Mouse (Mus musculus): ENCODE data around the gene Srrt. TPM values are rescaled to one million over a fixed set of nuclear protein-coding genes. Genes with fewer than 3 reads are reported as not detected.

Srrt gene
- polyA plus RNA-seq, 1 experiment from 2014 or later: 69.9 TPM

DNA sequence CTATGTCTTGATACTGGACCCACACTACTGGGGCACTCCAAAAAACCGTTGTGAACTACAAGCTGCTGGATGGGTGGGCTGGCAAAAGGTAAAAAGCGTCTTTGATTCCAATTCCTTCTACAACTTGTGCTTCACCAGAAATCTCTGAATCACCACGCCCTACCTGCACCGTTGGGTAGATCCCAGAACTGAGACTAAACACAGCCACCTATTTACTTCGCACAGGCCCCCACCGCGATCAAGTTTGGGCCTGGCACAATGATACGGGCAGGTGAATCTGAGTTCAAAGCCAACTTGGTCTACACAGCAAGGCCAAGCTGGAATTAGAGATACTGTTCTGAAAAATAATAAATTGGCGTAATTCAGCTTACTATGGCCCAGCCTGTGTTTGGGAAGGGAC, 12.2 kb downstream of the Srrt start:
- WGBS: 79% methylated on average over 9 of the region's 9 CpGs
- Histone ChIP-seq H3K36me3 (ENCODE audit: control insufficient read depth, insufficient read depth, low read length) (peaks cover 54% of the 10 kb centered on the region), H3K27me3 (ENCODE audit: control insufficient read depth, insufficient read depth, low read length) (peaks cover 17% of the 10 kb centered on the region), H3K9ac (ENCODE audit: low read length) (peak overlapping the region; percentile 87), H3K27ac (replicated peaks in 1 of 2; ENCODE audit: control insufficient read depth in 1 of 2, insufficient read depth in 1 of 2, low read depth in 2 of 2, low read length in 2 of 2) (peak overlapping the region in 1 of 2 experiments; percentile 94; a peak in 2 of 4 replicates), H3K4me3 (ENCODE audit: control insufficient read depth in 1 of 2, insufficient read depth in 1 of 2, low read depth in 1 of 2, low read length in 2 of 2) (peak overlapping the region; percentile 51 to 58; a peak in 3 of 4 replicates), H3K9me3 (ENCODE audit: control insufficient read depth, low read length) (no peaks in the 10 kb centered on the region), H3K4me2 (ENCODE audit: low read length) (peak overlapping the region; percentile 99), H3K4me1 (ENCODE audit: control insufficient read depth in 2 of 2, insufficient read depth in 2 of 2, low read length in 2 of 2) (peaks cover 5 to 16% of the 10 kb centered on the region in 2 experiments; a peak in 1 of 4 replicates)
- no peak for ATAC-seq (ENCODE audit: insufficient number of reproducible peaks, insufficient read depth, low FRiP score, low read depth)

DNA sequence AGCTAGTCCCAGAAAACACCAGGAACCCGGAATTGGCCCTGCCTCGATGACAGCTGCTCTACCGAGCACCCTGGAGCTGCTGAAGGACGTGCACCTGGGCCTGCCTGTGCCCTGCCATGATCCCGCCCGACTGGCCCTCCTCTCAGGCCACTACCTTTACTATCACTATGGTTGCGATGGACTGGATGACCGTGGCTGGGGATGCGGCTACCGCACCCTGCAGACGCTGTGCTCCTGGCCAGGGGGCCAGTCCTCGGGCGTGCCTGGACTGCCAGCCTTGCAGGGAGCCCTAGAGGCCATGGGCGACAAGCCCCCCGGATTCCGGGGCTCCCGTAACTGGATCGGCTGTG, 12.8 kb downstream of the Srrt start:
- peaks cover 48% of the 10 kb centered on the region for H3K36me3 ChIP-seq (ENCODE audit: control insufficient read depth, insufficient read depth, low read length)
- H3K4me3 ChIP-seq (ENCODE audit: control insufficient read depth in 1 of 2, insufficient read depth in 1 of 2, low read depth in 1 of 2, low read length in 2 of 2): peak overlapping the region; percentile 51 to 58
- peaks cover 5 to 21% of the 10 kb centered on the region in 2 experiments; a peak in 2 of 4 replicates for H3K4me1 ChIP-seq (ENCODE audit: control insufficient read depth in 2 of 2, insufficient read depth in 2 of 2, low read length in 2 of 2)
- 8% methylated on average over 18 of the region's 18 CpGs for WGBS
- peak overlapping the region; percentile 69 to 94 for H3K27ac ChIP-seq (replicated peaks in 1 of 2; ENCODE audit: control insufficient read depth in 1 of 2, insufficient read depth in 1 of 2, low read depth in 2 of 2, low read length in 2 of 2)
- H3K9ac ChIP-seq (ENCODE audit: low read length): peak overlapping the region; percentile 87
- peak; percentile 11 for ATAC-seq (ENCODE audit: insufficient number of reproducible peaks, insufficient read depth, low FRiP score, low read depth)
- H3K27me3 ChIP-seq (ENCODE audit: control insufficient read depth, insufficient read depth, low read length): peaks cover 22% of the 10 kb centered on the region
- peak overlapping the region; percentile 99 for H3K4me2 ChIP-seq (ENCODE audit: low read length)
- no peaks in the 10 kb centered on the region for H3K9me3 ChIP-seq (ENCODE audit: control insufficient read depth, low read length)

DNA sequence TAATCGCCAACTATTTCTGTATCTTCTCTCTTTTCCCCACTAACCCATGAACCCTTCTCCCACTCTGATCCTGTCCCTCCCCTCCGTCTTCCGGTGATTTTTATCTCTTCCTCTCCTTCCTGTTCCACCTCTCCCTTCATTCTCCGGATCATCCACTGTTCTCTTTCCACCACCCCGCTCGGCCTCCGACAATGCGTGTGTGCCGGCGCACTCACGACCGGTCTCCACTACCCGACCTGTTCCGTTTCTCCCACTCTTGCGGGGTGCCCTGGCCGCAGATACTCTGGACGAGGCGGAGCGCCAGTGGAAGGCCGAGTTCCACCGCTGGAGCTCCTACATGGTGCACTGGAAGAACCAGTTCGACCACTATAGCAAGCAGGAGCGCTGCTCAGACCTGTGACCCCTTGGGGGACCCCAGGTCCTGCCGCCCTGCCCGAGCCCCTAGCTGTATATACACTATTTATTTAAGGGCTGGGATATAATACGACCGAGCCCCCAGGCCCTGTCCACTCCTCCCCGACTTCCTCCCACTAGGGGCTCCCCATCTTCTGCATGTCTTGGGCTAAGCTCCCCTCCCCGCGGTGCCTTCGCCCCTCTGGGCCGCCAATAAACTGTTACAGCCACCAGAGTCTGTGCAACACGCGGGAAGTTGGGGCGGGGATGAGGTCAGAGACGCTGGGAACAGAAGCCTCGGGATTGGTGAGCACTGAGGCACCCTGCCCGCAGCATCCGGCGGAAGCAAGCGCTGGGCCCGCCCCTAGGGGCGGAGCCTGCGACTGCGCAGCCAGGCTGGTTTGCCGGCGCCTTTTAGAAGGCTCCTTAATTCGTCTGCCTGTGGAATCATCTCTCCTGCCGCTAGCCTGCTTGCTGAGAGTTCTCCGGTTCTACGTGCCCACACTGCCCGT, 13.4 kb downstream of the Srrt start, which contains the start of gene Ufsp1:
Gene Ufsp1 (plus strand): TSS at position 791 of the 905 bp plus-strand sequence.
- peak within 1 kb of the TSS; percentile 99 for H3K4me2 ChIP-seq (ENCODE audit: low read length)
- under 1% methylated on average over 52 of the region's 52 CpGs for WGBS
- peaks cover 42% of the 10 kb centered on the region for H3K36me3 ChIP-seq (ENCODE audit: control insufficient read depth, insufficient read depth, low read length)

DNA sequence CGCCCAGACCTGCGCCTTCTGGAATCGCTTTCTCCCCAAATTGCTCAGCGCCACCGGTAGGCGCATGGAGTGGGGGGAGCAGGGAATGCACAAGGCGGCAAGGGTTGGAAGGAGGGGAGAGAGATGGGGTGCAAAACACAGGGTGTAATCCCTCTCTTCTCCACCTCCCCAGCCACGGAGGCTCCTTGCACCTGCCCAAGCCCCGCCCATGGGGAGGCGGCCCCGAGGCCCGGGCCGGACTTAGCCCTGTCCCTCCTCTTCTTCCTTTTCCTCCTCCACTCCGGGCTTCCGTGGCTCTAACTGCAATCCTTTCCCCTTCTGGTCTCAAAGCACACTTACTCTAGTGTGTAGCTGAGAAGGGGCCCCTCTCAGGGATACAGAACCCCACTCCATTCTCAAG, 14.2 kb downstream of the Srrt start:
- peaks cover 12 to 35% of the 10 kb centered on the region in 2 experiments for H3K4me1 ChIP-seq (ENCODE audit: control insufficient read depth in 2 of 2, insufficient read depth in 2 of 2, low read length in 2 of 2)

More for the DNA sequence above, 13.4 kb downstream of the Srrt start, which contains the start of gene Ufsp1:
- H3K9ac ChIP-seq (ENCODE audit: low read length): peak within 1 kb of the TSS; percentile 87
- ATAC-seq (ENCODE audit: insufficient number of reproducible peaks, insufficient read depth, low FRiP score, low read depth): peak; percentile 91
- no peaks in the 10 kb centered on the region for H3K9me3 ChIP-seq (ENCODE audit: control insufficient read depth, low read length)
- H3K4me3 ChIP-seq (ENCODE audit: control insufficient read depth in 1 of 2, insufficient read depth in 1 of 2, low read depth in 1 of 2, low read length in 2 of 2): peak within 1 kb of the TSS; percentile 58 to 72
- H3K4me1 ChIP-seq (ENCODE audit: control insufficient read depth in 2 of 2, insufficient read depth in 2 of 2, low read length in 2 of 2): peaks cover 9 to 27% of the 10 kb centered on the region in 2 experiments
- peak within 1 kb of the TSS; percentile 93 to 94 for H3K27ac ChIP-seq (replicated peaks in 1 of 2; ENCODE audit: control insufficient read depth in 1 of 2, insufficient read depth in 1 of 2, low read depth in 2 of 2, low read length in 2 of 2)
- H3K27me3 ChIP-seq (ENCODE audit: control insufficient read depth, insufficient read depth, low read length): peaks cover 27% of the 10 kb centered on the region

DNA sequence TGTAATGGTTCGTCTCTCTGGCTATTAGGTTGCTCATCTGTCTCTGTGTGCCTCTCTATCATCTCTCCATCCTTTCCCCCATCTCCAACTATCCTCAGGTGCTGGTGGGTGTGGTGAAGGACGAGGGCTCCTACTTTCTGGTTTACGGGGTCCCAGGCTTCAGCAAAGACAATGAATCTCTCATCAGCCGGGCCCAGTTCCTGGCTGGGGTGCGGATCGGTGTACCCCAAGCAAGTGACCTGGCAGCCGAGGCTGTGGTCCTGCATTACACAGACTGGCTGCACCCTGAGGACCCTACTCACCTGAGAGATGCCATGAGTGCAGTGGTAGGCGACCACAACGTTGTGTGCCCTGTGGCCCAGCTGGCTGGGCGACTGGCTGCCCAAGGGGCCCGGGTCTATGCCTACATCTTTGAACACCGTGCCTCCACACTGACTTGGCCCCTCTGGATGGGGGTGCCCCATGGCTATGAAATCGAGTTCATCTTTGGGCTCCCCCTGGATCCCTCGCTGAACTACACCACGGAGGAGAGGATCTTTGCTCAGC, 16.0 kb downstream of the Srrt start:
- WGBS: 70% methylated on average over 15 of the region's 15 CpGs
- Histone ChIP-seq H3K9ac (ENCODE audit: low read length) (no peak overlapping the region), H3K36me3 (ENCODE audit: control insufficient read depth, insufficient read depth, low read length) (peaks cover 16% of the 10 kb centered on the region), H3K4me2 (ENCODE audit: low read length) (no peak overlapping the region), H3K4me3 (ENCODE audit: control insufficient read depth in 1 of 2, insufficient read depth in 1 of 2, low read depth in 1 of 2, low read length in 2 of 2) (no peak overlapping the region), H3K27ac (replicated peaks in 1 of 2; ENCODE audit: control insufficient read depth in 1 of 2, insufficient read depth in 1 of 2, low read depth in 2 of 2, low read length in 2 of 2) (no peak overlapping the region), H3K9me3 (ENCODE audit: control insufficient read depth, low read length) (no peaks in the 10 kb centered on the region), H3K4me1 (ENCODE audit: control insufficient read depth in 2 of 2, insufficient read depth in 2 of 2, low read length in 2 of 2) (peaks cover 18 to 43% of the 10 kb centered on the region in 2 experiments), H3K27me3 (ENCODE audit: control insufficient read depth, insufficient read depth, low read length) (peaks cover 45% of the 10 kb centered on the region)
- no peak for ATAC-seq (ENCODE audit: insufficient number of reproducible peaks, insufficient read depth, low FRiP score, low read depth)

More for the DNA sequence above, 14.2 kb downstream of the Srrt start:
- H3K9ac ChIP-seq (ENCODE audit: low read length): peak overlapping the region; percentile 87
- H3K4me3 ChIP-seq (ENCODE audit: control insufficient read depth in 1 of 2, insufficient read depth in 1 of 2, low read depth in 1 of 2, low read length in 2 of 2): peak overlapping the region; percentile 58 to 72
- H3K27me3 ChIP-seq (ENCODE audit: control insufficient read depth, insufficient read depth, low read length): peaks cover 33% of the 10 kb centered on the region
- WGBS: 1% methylated on average over 11 of the region's 15 CpGs
- H3K27ac ChIP-seq (replicated peaks in 1 of 2; ENCODE audit: control insufficient read depth in 1 of 2, insufficient read depth in 1 of 2, low read depth in 2 of 2, low read length in 2 of 2): peak overlapping the region; percentile 45 to 94; a peak in 3 of 4 replicates
- H3K4me2 ChIP-seq (ENCODE audit: low read length): peak overlapping the region; percentile 99
- no peaks in the 10 kb centered on the region for H3K9me3 ChIP-seq (ENCODE audit: control insufficient read depth, low read length)
- ATAC-seq (ENCODE audit: insufficient number of reproducible peaks, insufficient read depth, low FRiP score, low read depth): peak; percentile 9; the same call in 1 of the 2 replicates
- peaks cover 34% of the 10 kb centered on the region for H3K36me3 ChIP-seq (ENCODE audit: control insufficient read depth, insufficient read depth, low read length)

DNA sequence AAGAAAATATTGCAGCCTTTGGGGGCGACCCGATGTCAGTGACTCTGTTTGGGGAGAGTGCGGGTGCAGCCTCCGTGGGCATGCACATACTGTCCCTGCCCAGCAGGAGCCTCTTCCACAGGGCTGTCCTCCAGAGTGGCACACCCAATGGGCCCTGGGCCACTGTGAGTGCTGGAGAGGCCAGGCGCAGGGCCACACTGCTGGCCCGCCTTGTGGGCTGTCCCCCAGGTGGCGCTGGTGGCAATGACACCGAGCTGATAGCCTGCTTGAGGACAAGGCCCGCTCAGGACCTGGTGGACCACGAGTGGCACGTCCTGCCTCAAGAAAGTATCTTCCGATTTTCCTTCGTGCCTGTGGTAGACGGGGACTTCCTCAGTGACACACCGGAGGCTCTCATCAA, 16.8 kb downstream of the Srrt start:
- no peaks in the 10 kb centered on the region for H3K9me3 ChIP-seq (ENCODE audit: control insufficient read depth, low read length)
- H3K36me3 ChIP-seq (ENCODE audit: control insufficient read depth, insufficient read depth, low read length): peaks cover 8% of the 10 kb centered on the region
- H3K4me3 ChIP-seq (ENCODE audit: control insufficient read depth in 1 of 2, insufficient read depth in 1 of 2, low read depth in 1 of 2, low read length in 2 of 2): no peak overlapping the region
- H3K4me1 ChIP-seq (ENCODE audit: control insufficient read depth in 2 of 2, insufficient read depth in 2 of 2, low read length in 2 of 2): peaks cover 18 to 43% of the 10 kb centered on the region in 2 experiments
- 23% methylated on average over 15 of the region's 15 CpGs for WGBS
- H3K27me3 ChIP-seq (ENCODE audit: control insufficient read depth, insufficient read depth, low read length): peaks cover 45% of the 10 kb centered on the region
- H3K9ac ChIP-seq (ENCODE audit: low read length): no peak overlapping the region
- ATAC-seq (ENCODE audit: insufficient number of reproducible peaks, insufficient read depth, low FRiP score, low read depth): no peak
- H3K27ac ChIP-seq (replicated peaks in 1 of 2; ENCODE audit: control insufficient read depth in 1 of 2, insufficient read depth in 1 of 2, low read depth in 2 of 2, low read length in 2 of 2): no peak overlapping the region
- peak overlapping the region; percentile 90; the same call in 1 of the 2 replicates for H3K4me2 ChIP-seq (ENCODE audit: low read length)

DNA sequence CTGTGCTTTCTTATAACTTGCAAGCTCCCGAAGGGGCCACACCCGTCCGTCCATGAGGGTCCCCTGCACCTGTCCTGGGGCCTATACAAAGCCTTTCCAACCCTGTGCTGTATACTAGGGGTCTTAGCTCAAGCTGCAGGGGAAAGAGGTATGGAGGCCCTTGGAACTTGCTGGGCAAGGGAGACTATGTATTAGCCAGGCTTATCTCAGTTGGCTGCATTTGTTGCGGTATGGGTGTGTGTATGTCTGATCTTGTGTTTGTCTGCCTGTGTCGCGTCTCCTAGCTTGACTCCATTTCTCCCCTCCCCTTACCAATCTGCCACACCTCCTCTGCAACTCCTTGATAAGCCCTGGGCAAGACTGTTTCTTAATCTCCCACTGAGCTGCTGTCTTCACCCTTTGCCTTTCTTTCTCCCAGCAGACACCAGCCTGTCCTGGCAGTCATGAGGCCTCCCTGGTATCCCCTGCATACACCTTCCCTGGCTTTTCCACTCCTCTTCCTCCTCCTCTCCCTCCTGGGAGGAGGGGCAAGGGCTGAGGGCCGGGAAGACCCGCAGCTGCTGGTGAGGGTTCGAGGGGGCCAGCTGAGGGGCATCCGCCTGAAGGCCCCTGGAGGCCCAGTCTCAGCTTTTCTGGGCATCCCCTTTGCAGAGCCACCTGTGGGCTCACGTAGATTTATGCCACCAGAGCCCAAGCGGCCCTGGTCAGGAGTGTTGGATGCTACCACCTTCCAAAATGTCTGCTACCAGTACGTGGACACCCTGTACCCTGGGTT, 17.7 kb downstream of the Srrt start:
- Histone ChIP-seq H3K27ac (replicated peaks in 1 of 2; ENCODE audit: control insufficient read depth in 1 of 2, insufficient read depth in 1 of 2, low read depth in 2 of 2, low read length in 2 of 2) (no peak overlapping the region), H3K4me1 (ENCODE audit: control insufficient read depth in 2 of 2, insufficient read depth in 2 of 2, low read length in 2 of 2) (peaks cover 13 to 39% of the 10 kb centered on the region in 2 experiments), H3K9ac (ENCODE audit: low read length) (peak overlapping the region; percentile 62; the same call in 1 of the 2 replicates), H3K4me2 (ENCODE audit: low read length) (peak overlapping the region; percentile 90), H3K27me3 (ENCODE audit: control insufficient read depth, insufficient read depth, low read length) (peaks cover 45% of the 10 kb centered on the region), H3K36me3 (ENCODE audit: control insufficient read depth, insufficient read depth, low read length) (no peaks in the 10 kb centered on the region), H3K4me3 (ENCODE audit: control insufficient read depth in 1 of 2, insufficient read depth in 1 of 2, low read depth in 1 of 2, low read length in 2 of 2) (peak overlapping the region in 1 of 2 experiments; percentile 41; a peak in 1 of 4 replicates), H3K9me3 (ENCODE audit: control insufficient read depth, low read length) (no peaks in the 10 kb centered on the region)
- WGBS: 43% methylated on average over 13 of the region's 13 CpGs
- no peak for ATAC-seq (ENCODE audit: insufficient number of reproducible peaks, insufficient read depth, low FRiP score, low read depth)
